ENCODE assay signal across 12 mouse cellular contexts in the genomic region with DNA sequence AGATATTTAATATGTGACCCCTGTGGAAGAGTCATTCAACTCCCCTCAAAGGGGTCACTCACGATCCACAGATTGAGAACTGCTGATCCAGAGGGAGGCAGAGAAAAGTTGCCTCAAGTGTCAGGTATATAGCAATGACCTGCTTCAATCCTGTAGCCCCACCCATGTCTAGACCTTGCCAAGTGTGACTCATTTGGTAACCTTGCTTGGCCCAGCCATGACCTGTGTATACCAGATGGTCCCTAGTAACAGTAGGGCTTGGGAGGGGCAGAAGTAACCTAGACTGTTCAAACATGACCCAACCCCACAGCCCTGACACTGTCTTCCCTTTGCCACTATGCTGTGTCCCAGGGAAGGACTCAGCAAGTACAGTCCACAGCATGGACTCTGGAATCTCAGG. TPM values are rescaled to one million over a fixed set of nuclear protein-coding genes. Genes with fewer than 3 reads are reported as not detected.
DNase-seq lines count a peak whose midpoint lies in the region; ATAC-seq and TF ChIP-seq lines count a peak whose summit lies in the region.
"Had no signal": no experiment of that assay in that cellular context is flagged by ENCODE, and none has a peak within 500 bp of the region (broad histone marks: within the 10 kb centered on the region; RNA-seq: fewer than 3 reads in every experiment).

No protein-coding gene starts in this region.

- H3K79me3 ChIP-seq in C2C12 (ENCODE audit: low read depth): no peaks in the 10 kb centered on the region

- no peak overlapping the region for H3K4me3 ChIP-seq in heart, embryonic 11.5 days (ENCODE audit: low read depth, low read length)
- no peak overlapping the region for H3K4me3 ChIP-seq in C2C12 (ENCODE audit: insufficient read depth, poor library complexity, severe bottlenecking)
- no peak overlapping the region for H3K4me3 ChIP-seq in liver, postnatal 0 days (ENCODE audit: low read depth, low read length)
- H3K4me3 ChIP-seq: heart, embryonic 12.5 days; kidney, embryonic 15.5 days had no signal

- H3K27me3 ChIP-seq in heart, embryonic 11.5 days (ENCODE audit: control insufficient read depth, insufficient read depth, low read length): no peaks in the 10 kb centered on the region
- H3K27me3 ChIP-seq in C2C12 (ENCODE audit: control insufficient read depth, insufficient read depth, insufficient read length): no peaks in the 10 kb centered on the region
- 0 out of 2 replicates have a peak, but pooled peaks cover 2% of the 10 kb centered on the region for H3K27me3 ChIP-seq in liver, postnatal 0 days (ENCODE audit: insufficient read depth, low read length)
- H3K27me3 ChIP-seq: heart, embryonic 12.5 days had no signal

- peak; percentile 32 to 33 for DNase-seq in heart, postnatal 10 days
- peak; percentile 63 to 72 for DNase-seq in adrenal gland, postnatal 36 days
- DNase-seq in liver, postnatal 0 days: peak; percentile 62
- DNase-seq in ovary, postnatal 36 days (ENCODE audit: low spot score): no peak
- no peak for DNase-seq in frontal cortex, postnatal 14 days (ENCODE audit: low spot score in 2 of 2)
- DNase-seq in left cerebral cortex, postnatal 10 days (ENCODE audit: extremely low spot score in 1 of 2, low spot score in 2 of 2): no peak
- DNase-seq: cerebellum, adult 11 months had no signal

- no peak for ATAC-seq in heart, embryonic 11.5 days (replicated peaks; ENCODE audit: insufficient number of reproducible peaks, low FRiP score, low TSS enrichment)
- ATAC-seq in liver, postnatal 0 days: peak; percentile 84
- ATAC-seq: forebrain, embryonic 16.5 days had no signal

- H3K9me3 ChIP-seq in heart, embryonic 11.5 days (replicated peaks; ENCODE audit: control insufficient read depth, low read length): no peaks in the 10 kb centered on the region
- no peaks in the 10 kb centered on the region for H3K9me3 ChIP-seq in liver, postnatal 0 days (ENCODE audit: low read length)
- H3K9me3 ChIP-seq: heart, embryonic 12.5 days; kidney, embryonic 15.5 days had no signal

- H3K4me2 ChIP-seq in heart, embryonic 11.5 days: no peak overlapping the region
- no peak overlapping the region for H3K4me2 ChIP-seq in liver, postnatal 0 days (ENCODE audit: low read depth, low read length)
- H3K4me2 ChIP-seq: heart, embryonic 12.5 days; kidney, embryonic 15.5 days had no signal

- intact Hi-C loops in heart, postnatal 10 days (cut with DNase I): no loop called here
- intact Hi-C loops in left cerebral cortex, postnatal 10 days (cut with DNase I): loop anchor here (5.0 kb wide), 1 partner anchor 268 kb away; no protein-coding TSS in a partner anchor

- no peaks in the 10 kb centered on the region for H3K4me1 ChIP-seq in heart, embryonic 11.5 days (ENCODE audit: control insufficient read depth, insufficient read depth, low read length)
- peaks cover 13% of the 10 kb centered on the region for H3K4me1 ChIP-seq in liver, postnatal 0 days (ENCODE audit: insufficient read depth)
- H3K4me1 ChIP-seq: kidney, embryonic 15.5 days had no signal

- TF ChIP-seq EP300 in liver, postnatal 0 days (IDR thresholded peaks at IDR 0.05; ENCODE audit: low read depth): no peak

- no peak overlapping the region for H3K27ac ChIP-seq in heart, embryonic 11.5 days (ENCODE audit: low read depth, low read length)
- H3K27ac ChIP-seq in liver, postnatal 0 days (ENCODE audit: low read depth): peak overlapping the region; percentile 16; the same call in 1 of the 2 replicates
- H3K27ac ChIP-seq: kidney, embryonic 15.5 days had no signal

- H3K79me2 ChIP-seq in C2C12 (ENCODE audit: control insufficient read depth, insufficient read depth): no peaks in the 10 kb centered on the region

- no peak overlapping the region for H3ac ChIP-seq in C2C12 (ENCODE audit: control insufficient read depth, insufficient read length, low read depth)

- WGBS in heart, embryonic 11.5 days (ENCODE audit: insufficient replicate concordance): 76% methylated on average over 1 of the region's 1 CpGs
- WGBS in liver, postnatal 0 days (ENCODE audit: insufficient replicate concordance): 85% methylated on average over 1 of the region's 1 CpGs

- H3K9ac ChIP-seq in heart, embryonic 11.5 days (ENCODE audit: low read depth, low read length): no peak overlapping the region
- H3K9ac ChIP-seq in liver, postnatal 0 days (replicated peaks): no peak overlapping the region
- H3K9ac ChIP-seq: heart, embryonic 12.5 days; kidney, embryonic 15.5 days had no signal

- H3K36me3 ChIP-seq in heart, embryonic 11.5 days (ENCODE audit: control insufficient read depth, insufficient read depth, low read length): no peaks in the 10 kb centered on the region
- H3K36me3 ChIP-seq in C2C12 (ENCODE audit: control insufficient read depth, insufficient read depth): no peaks in the 10 kb centered on the region
- no peaks in the 10 kb centered on the region for H3K36me3 ChIP-seq in liver, postnatal 0 days (replicated peaks; ENCODE audit: insufficient read depth, low read length)
- H3K36me3 ChIP-seq: heart, embryonic 12.5 days; kidney, embryonic 15.5 days had no signal

- no peak for TF ChIP-seq CTCF in C2C12 (IDR thresholded peaks at IDR 0.05; ENCODE audit: control insufficient read depth, insufficient read depth, insufficient read length)
- no peak for TF ChIP-seq CTCF in liver, postnatal 0 days (IDR thresholded peaks at IDR 0.05; ENCODE audit: low read depth)

TF ChIP-seq in C2C12, 6 proteins besides CTCF, POLR2A, EP300 and RAD21:
- TF ChIP-seq MAX (IDR thresholded peaks at IDR 0.05) (peak; percentile 46), MYOG (IDR thresholded peaks at IDR 0.05; ENCODE audit: control insufficient read depth, extremely low read depth, insufficient read length) (no peak), MYOD1 (IDR thresholded peaks at IDR 0.05; ENCODE audit: control insufficient read depth, insufficient read length, low read depth) (no peak), CEBPB (IDR thresholded peaks at IDR 0.05; ENCODE audit: low read depth) (no peak), USF1 (IDR thresholded peaks at IDR 0.05; ENCODE audit: low read depth) (no peak), FOSL1 (IDR thresholded peaks at IDR 0.05; ENCODE audit: insufficient read depth, low read length, poor library complexity, severe bottlenecking) (peak; percentile 29)

RNA-seq across cellular contexts. Expression of a gene that starts 9.4 kb away (rescaled TPM):
- 10 to 100 TPM; 54.8 to 60.2 TPM for total RNA-seq in heart, postnatal 10 days (2021)
- 71.6 and 75.7 TPM in 2 replicates for polyA plus RNA-seq in heart, embryonic 11.5 days (2014; fragmentation: Nextera tagmentation; extraction: Ambion mirVana)
- polyA plus RNA-seq in C2C12 (2012; fragmentation: generic; extraction: Trizol): 71.0 TPM
- total RNA-seq in adrenal gland, postnatal 36 days (2021): 10 to 100 TPM; 72.8 to 94.6 TPM
- 49.1 and 53.0 TPM in 2 replicates for polyA plus RNA-seq in liver, postnatal 0 days (2015; fragmentation: Nextera tagmentation; extraction: Ambion mirVana)
- total RNA-seq in left cerebral cortex, postnatal 10 days (2021): 10 to 100 TPM; 47.5 to 50.0 TPM

RNA-seq across cellular contexts. Expression of a gene that starts 57.5 kb away (rescaled TPM):
- 10 to 100 TPM; 13.7 TPM for total RNA-seq in heart, postnatal 10 days (2021)
- 12.6 and 18.2 TPM in 2 replicates for polyA plus RNA-seq in heart, embryonic 11.5 days (2014; fragmentation: Nextera tagmentation; extraction: Ambion mirVana)
- polyA plus RNA-seq in C2C12 (2012; fragmentation: generic; extraction: Trizol): 10.2 TPM
- total RNA-seq in adrenal gland, postnatal 36 days (2021): 10 to 100 TPM; 21.2 to 23.6 TPM
- polyA plus RNA-seq in liver, postnatal 0 days (2015; fragmentation: Nextera tagmentation; extraction: Ambion mirVana): 26.3 and 26.5 TPM in 2 replicates
- 10 to 100 TPM; 10.4 to 10.5 TPM for total RNA-seq in left cerebral cortex, postnatal 10 days (2021)

Comparison
In these comparisons a context has a peak if more than half of its experiments do, and no peak if none do; other contexts are left out.
1. DNase-seq: peak in heart, postnatal 10 days (2 of 2), adrenal gland, postnatal 36 days (2 of 2) and liver, postnatal 0 days (single experiment); none in ovary, postnatal 36 days (single experiment), frontal cortex, postnatal 14 days (0 of 2) and left cerebral cortex, postnatal 10 days (0 of 2).